Mouse (Mus musculus) cerebellum, postnatal 14 days (tissue): ENCODE measurements around the gene Mylk.

Experiments used
- DNase-seq, 2 experiments: peaks; one replicate each; pipeline ENCODE4 v3.0.0; 2021; ENCODE audit warnings: mixed read lengths in 2 of 2

Mylk gene

GRCm38 (mm10) chr16:35033809-35034577, 289.0 kb downstream of the Mylk start:
- no peak for DNase-seq

DNA sequence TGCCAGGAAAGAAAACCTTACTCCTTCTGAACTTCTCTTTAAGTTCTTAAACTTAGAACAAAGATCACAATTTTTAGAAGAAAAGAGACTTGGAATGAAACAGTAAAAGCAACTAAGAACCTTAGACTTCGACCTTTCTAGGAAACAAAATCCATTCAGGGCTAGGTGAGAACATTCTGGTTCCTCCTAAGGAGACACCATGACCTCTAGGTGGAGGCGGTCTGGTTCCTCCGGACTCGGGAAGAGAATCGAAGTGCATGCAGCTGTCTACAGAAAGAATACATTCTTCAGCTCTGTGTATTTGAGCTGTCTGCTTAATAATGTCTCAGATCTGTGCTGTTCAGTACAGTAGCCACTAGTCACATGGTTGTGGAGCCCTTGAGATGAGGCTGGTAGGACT, 290.0 kb downstream of the Mylk start:
- no peak for DNase-seq

- no peak for DNase-seq
Measured at GRCm38 (mm10) chr16:35036754-35037153, 291.7 kb downstream of the Mylk start.

DNA sequence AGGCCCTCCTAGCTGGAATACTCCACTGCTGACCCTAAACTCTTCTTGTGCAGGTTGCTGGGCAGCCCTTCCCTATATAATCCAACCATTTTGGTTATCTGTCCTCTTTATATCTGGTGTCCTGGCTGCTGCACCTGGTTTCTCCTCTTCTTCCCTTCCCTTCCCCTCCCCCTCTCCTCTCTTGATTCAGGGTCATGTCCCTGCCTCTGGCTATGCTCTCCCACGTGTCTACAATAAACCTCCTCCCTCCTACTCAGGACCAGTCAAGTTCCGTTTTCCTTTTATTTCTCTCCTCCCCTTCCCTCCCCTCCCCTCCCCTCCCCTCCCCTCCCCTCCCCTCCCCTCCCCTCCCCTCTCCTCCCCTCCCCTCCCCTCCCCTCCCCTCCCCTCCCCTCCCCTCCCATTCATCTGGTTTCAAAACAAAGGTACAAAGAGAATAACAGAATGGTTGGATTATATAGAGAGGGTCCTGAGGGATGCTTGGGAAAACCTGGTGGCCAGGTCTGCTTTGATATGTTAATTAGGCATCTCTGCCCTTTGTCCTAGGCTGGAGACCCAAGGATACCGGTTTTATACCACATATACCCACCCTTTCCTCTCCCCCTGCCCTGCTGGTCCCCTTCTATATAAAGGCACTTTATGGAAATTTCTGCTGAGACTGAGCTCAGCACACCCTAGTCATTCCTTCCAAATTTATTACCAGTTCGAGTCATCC, 293.5 kb downstream of the Mylk start:
- DNase-seq, result no peak

- DNase-seq, result no peak
Measured at GRCm38 (mm10) chr16:35040154-35040553, 295.1 kb downstream of the Mylk start.

DNA sequence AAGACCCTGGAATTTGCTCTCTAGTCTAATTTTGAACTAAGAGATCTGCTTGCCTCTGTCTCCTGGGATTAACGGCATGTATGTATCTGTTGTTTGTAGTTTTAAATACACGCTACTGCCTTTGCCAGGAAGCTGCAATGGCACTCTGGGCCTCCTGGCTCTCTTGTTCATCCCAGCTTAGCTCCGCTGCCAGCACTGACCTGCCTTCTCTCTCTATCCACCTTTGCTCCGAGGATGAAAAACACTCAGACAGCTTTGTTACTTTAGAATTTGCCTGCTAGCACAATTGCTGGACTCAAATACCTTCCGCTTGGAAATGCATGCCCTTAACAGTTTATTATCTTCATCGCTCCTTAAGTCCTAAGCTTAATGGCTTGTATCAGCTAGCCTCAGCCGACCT, 296.0 kb downstream of the Mylk start:
- DNase-seq, result no peak

DNA sequence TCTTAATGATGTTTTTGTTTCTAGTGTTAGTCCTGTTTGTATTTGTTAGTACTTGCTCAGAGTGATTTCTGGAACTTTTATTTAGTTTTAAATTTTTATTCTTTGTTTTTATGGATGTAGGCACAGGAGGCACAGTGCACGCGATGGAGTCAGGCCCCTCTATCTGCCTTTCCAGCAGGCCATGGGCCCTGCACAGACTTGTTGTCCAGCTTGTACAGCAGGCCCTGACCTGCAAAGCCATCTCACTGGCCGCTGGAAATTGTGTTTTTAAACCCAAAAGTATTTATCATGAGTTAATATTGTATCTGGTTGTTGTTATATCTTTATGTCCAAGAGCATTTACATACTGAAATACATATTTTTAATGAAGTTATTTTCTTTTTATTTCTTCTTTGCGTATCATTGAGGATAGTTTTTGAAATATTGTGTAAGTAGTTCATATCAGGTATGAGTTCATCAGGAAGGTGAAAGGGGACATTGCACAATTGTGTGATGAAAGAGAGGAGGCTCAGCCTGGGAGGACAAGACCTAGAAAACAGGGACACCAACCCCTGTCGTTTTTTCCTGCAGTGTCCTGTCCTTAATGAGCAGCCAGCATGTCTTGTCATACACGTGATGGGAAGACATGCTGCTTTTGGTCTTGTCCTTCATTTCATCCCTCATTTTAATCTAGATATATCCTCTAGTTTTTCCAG, 301.2 kb downstream of the Mylk start:
- DNase-seq, result no peak

DNA sequence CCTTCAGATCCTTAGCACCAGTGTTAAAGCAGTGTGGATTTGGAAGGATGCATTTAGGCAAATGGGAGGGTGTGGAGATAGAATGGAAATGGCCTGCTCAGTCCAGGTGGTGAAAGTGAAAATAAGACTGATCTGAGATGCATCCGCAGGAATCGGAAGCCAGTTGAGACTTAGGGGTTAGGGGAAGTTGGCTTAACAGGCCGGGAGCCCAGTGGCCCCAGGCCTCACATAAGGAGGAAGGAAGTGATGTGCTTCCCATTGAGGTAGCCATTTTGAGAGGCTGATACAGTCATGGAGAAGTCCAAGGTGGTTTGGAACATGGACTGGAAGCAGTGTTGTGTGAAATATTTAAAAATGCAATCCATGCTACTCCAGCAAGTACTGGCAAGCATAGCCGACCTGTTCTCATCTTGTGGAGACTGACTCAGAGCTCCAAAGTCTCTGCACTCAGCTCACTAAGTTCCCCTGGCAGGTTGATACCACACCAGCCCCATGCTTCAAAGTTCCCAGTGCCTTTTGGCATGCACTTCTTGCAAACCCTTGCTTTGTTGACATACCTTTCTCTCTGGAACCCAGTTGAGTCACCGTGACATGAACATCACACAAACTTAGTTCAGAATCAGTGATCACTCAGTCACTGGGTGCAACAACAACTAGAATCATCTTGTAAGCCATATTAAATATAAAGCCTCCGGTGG, 302.4 kb downstream of the Mylk start:
- DNase-seq, result no peak

GRCm38 (mm10) chr16:35051066-35051465, 306.1 kb downstream of the Mylk start:
- DNase-seq, result peak; percentile 50 to 52
